Mouse (Mus musculus) G1E-ER4 (cell line): Measurements from ENCODE around the gene Cyp4f13. TPM values are rescaled to one million over a fixed set of nuclear protein-coding genes. Genes with fewer than 3 reads are reported as not detected.

Source experiments
- GATA1 ChIP-seq: IDR thresholded peaks from one replicate; pipeline ENCODE4 v1.8.0; 2012; ENCODE audit warnings: low read length, inconsistent platforms
- polyA plus RNA-seq: library from polyadenylated mRNA; stranded (reverse); fragments of >175 nt; gene quantifications from 2 replicates; pipeline ENCODE4 v1.2.3, GENCODE M21; 2012

The Cyp4f13 gene
- polyA plus RNA-seq, 1 experiment = 21.1 TPM

GRCm38 (mm10) chr17:32877471-32878171, 69.6 kb downstream of the Cyp4f13 start:
- no peak for TF ChIP-seq GATA1

Other genes starting within 250 kb of the Cyp4f13 start
- 0.48 and 0.57 TPM in 2 replicates for gene Zfp871, start 159.1 kb downstream of the Cyp4f13 start, polyA plus RNA-seq
- not detected in 2 replicates for gene Zfp811, start 137.5 kb downstream of the Cyp4f13 start, polyA plus RNA-seq
- gene Zfp799, start 117.1 kb downstream of the Cyp4f13 start, polyA plus RNA-seq = 0.22 and 1.0 TPM in 2 replicates
- gene Zfp870, start 55.8 kb downstream of the Cyp4f13 start, polyA plus RNA-seq = 0.11 and 0.17 TPM in 2 replicates
- gene Cyp4f14, start 30.1 kb downstream of the Cyp4f13 start, polyA plus RNA-seq = not detected in 2 replicates
- 0.11 and 0.28 TPM in 2 replicates for gene Zfp472, start 18.4 kb upstream of the Cyp4f13 start, polyA plus RNA-seq
- gene Zfp952, start 45.7 kb upstream of the Cyp4f13 start, polyA plus RNA-seq = 0.13 and 0.15 TPM in 2 replicates
- gene Zfp763, start 86.0 kb upstream of the Cyp4f13 start, polyA plus RNA-seq = 0.03 and 0.13 TPM in 2 replicates
- gene 4921501E09Rik, start 120.7 kb upstream of the Cyp4f13 start, polyA plus RNA-seq = not detected in 2 replicates
- 0.25 and 0.94 TPM in 2 replicates for gene Zfp563, start 141.9 kb upstream of the Cyp4f13 start, polyA plus RNA-seq
- not detected in 2 replicates for gene Morc2b, start 192.3 kb upstream of the Cyp4f13 start, polyA plus RNA-seq
- gene Olfr55, start 221.0 kb upstream of the Cyp4f13 start, polyA plus RNA-seq = not detected in 2 replicates
- gene Olfr239, start 243.9 kb upstream of the Cyp4f13 start, polyA plus RNA-seq = not detected in 2 replicates